Mouse (Mus musculus): Measurements from ENCODE around the gene Chd9. TPM values are rescaled to one million over a fixed set of nuclear protein-coding genes. Genes with fewer than 3 reads are reported as not detected.
A peak's percentile ranks its signal among the peaks of the same experiment; 100 is the strongest.
"Not testable (repeated sequence)": the region's sequence is repeated elsewhere in the genome, so short reads cannot be mapped to it uniquely, and the experiment has no call there.

Chd9 gene
- total RNA-seq, 2 experiments from 2014 or later: 23.6 to 27.2 TPM

GRCm38 (mm10) chr8:90897343-90897742 lies 69.2 kb downstream of the Chd9 start:
- ATAC-seq (replicated peaks; ENCODE audit: low FRiP score, poor library complexity, severe bottlenecking): no peak

GRCm38 (mm10) chr8:90898578-90898977 lies 70.4 kb downstream of the Chd9 start:
- no peak for ATAC-seq (replicated peaks; ENCODE audit: low FRiP score, poor library complexity, severe bottlenecking)

- no peak for ATAC-seq (replicated peaks; ENCODE audit: low FRiP score, poor library complexity, severe bottlenecking)
Measured at GRCm38 (mm10) chr8:90902002-90902401, 73.8 kb downstream of the Chd9 start.

DNA sequence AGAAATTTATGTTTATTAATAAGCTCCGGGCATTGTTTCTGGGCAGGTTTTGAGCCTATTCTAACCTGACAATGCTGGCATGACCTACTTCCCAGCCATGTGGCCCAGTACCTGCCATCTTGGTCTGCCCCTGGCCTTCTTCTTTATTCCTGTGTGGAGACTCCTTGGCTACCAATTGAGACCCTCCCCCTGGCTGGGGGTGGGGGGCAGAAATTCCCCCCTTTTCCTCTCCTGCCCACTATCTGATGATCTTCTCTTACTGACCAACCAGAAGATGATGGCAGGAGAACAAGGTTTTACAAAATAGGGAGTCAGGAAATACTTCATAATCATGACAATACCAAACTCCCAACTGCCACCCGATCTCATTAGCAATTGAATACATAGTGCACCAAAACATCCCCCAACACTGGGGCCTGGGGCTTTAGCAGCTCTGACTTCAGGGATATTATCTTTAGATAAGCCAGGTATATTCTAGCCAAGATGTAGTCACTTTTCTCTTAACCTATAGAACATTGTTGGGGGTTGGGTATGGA lies 76.1 kb downstream of the Chd9 start:
- ATAC-seq (replicated peaks; ENCODE audit: low FRiP score, poor library complexity, severe bottlenecking): no peak

GRCm38 (mm10) chr8:90906922-90907321 lies 78.8 kb downstream of the Chd9 start:
- ATAC-seq (replicated peaks; ENCODE audit: low FRiP score, poor library complexity, severe bottlenecking): no peak

GRCm38 (mm10) chr8:90907516-90907847 lies 79.3 kb downstream of the Chd9 start:
- ATAC-seq (replicated peaks; ENCODE audit: low FRiP score, poor library complexity, severe bottlenecking): no peak

DNA sequence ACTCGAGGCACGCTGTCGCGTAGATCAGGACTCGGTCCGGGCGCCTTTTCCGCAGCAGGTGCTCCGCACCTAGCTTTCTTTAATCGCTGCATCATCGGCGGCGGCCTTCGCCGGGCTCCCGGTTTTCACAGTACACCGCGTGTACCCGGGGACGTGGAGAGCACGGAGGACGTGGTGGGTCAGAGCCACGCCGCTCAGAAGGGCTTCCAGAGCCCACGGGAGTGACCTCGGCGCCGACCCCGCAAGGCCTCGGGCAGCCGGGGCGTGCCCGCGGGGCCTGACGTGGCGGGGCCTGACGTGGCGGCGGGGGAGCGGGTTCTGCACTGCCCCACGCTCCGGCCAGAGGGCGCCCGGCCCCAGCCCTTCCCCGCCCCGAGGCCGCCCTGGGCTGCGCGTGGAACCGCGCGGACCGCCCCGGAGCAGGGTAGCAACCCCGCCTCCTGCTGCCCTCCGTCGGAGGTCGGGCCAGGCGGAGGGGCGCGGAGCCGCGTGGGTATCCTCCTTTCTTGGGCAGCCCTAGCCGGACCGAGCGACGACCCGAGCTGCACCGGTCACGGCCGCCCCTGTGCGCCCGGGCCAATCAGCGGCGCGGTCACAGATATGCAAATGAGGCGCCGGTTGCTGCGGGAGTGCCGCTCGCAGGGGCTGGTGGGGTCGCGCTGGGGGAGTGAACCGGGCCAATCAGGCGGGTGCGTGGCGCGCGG lies 79.8 kb downstream of the Chd9 start:
- peak; percentile 94 for ATAC-seq (replicated peaks; ENCODE audit: low FRiP score, poor library complexity, severe bottlenecking)

GRCm38 (mm10) chr8:90908580-90909471 lies 80.7 kb downstream of the Chd9 start:
- ATAC-seq (replicated peaks; ENCODE audit: low FRiP score, poor library complexity, severe bottlenecking): 0 out of 2 replicates have a peak, but pooled peaks have one; percentile 32

DNA sequence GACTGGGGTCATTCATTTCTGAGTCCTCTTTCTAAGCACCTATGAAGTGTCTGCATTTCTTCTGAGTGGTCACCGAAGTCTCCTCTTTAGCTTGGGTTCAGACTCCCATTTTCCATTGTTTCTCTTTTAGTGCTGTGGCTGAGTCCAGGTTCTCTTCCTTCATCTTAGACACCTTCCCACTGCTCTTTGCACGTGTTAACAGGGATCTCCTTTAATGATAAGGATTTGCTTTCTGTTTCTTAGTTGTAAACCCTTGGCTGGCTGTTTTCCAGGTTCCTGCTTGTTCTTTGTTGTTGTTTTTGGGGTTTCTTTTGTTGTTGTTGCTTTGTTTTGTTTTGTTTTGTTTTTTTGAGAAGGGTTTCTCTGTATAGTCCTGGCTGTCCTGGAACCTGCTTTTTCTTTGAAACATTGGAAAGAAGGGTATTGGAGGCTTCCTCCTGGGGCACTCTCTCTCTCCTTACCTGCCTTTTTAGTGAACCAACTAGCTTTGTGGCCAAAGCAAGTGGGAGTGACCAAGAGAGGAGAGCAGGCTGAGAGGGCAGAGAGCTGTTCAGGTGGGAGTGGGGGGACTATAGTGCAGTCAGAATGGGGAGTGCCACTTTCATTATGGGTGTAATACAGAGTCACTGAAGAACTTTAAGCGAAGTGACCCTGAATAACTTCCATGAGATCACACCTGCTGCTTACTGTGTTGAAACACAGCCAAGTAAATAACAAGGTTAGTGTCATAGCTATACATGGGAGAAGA lies 95.2 kb downstream of the Chd9 start:
- no peak for ATAC-seq (replicated peaks; ENCODE audit: low FRiP score, poor library complexity, severe bottlenecking)

DNA sequence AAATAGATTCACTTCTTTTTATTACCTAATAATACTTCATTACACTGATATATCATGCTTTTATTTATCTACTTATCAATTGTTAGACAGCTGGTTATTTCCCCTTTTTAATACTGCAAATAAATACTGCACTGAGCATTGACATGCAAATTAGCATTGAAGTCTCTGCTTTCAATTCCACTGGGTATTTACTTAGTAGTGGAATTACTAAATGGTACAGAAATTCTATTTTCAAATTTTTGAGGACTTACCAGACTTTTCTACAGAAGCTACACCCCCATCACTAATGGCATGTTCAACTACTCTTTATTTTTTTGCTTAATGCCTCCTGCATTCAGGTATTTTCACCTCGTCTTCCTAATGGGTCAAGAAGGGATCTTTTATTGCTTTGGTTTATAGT lies 100.3 kb downstream of the Chd9 start:
- no peak for ATAC-seq (replicated peaks; ENCODE audit: low FRiP score, poor library complexity, severe bottlenecking)

DNA sequence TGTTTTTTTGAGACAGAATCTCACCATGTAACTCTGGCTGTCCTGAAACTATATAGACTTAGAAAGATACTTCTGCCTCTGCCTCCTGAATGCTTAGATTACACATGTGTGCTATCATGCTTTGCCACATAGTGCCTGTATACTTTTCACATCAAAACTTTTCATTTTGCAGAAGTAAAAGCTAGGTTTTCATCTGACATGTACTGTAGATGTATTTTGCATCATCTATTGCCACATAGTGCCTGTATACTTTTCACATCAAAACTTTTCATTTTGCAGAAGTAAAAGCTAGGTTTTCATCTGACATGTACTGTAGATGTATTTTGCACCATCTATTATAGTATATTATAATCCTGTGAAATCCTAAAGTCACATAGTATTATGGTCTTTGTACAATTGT lies 102.0 kb downstream of the Chd9 start:
- ATAC-seq (replicated peaks; ENCODE audit: low FRiP score, poor library complexity, severe bottlenecking): not testable (repeated sequence)

DNA sequence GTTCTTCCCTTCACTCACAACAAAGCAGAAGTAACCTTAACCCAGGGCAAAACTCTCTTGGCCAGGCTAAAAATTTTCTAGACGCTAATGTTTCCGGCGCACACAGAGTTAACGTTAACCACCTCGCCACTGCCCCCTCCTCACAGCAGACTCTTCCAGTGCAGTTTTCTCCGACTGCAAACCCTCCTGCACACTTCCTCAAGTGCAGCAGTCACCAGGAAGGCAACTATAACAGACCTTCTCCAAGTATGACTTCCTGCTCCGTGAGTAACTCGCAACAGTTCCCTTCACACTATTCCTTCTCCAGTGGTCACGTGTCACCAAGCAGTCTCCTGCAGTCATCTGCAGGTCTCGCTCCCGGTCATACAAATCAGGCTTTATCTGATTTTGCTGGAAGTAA lies 104.8 kb downstream of the Chd9 start:
- no peak for ATAC-seq (replicated peaks; ENCODE audit: low FRiP score, poor library complexity, severe bottlenecking)

GRCm38 (mm10) chr8:90934786-90935185 lies 106.6 kb downstream of the Chd9 start:
- no peak for ATAC-seq (replicated peaks; ENCODE audit: low FRiP score, poor library complexity, severe bottlenecking)

DNA sequence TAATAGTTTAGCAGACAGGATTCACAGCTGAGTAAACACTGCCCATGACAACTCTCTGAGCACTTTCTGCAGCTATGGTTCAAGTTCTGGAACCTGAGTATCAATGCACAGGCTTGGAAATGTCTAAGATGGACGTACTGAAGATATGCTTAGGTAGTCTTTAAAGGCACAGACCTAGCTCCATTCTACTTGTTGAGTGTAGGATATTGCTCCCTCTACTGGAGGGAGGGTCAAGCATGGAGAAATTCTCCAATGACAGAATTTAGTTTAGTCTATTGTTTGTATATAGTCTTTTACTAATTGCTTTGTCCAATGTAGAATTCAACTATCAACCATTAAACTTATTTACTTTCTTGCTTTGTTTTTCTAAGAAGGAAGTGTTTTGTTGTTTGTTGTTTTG lies 108.7 kb downstream of the Chd9 start:
- ATAC-seq (replicated peaks; ENCODE audit: low FRiP score, poor library complexity, severe bottlenecking): no peak

- ATAC-seq (replicated peaks; ENCODE audit: low FRiP score, poor library complexity, severe bottlenecking): no peak
Measured at GRCm38 (mm10) chr8:90938352-90938930, 110.3 kb downstream of the Chd9 start.

DNA sequence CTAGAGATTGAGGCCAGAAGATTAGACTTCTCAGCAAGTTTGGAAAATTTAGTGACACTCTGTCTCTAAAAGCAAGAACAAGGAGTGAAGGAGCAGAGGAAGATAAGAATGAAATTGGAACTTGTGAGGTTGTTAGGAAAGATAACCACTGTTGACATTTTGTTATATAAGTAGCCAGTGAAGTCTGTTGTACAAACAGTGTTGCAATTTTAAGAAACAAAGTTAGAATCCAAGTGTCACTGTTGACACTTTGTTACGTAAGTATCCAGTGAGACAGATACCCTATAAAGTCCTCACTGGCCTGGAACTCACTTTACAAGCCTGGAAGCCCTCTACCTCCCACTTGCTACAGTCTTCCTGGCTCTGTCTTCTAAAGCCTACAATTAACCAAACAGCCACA lies 111.7 kb downstream of the Chd9 start:
- no peak for ATAC-seq (replicated peaks; ENCODE audit: low FRiP score, poor library complexity, severe bottlenecking)

DNA sequence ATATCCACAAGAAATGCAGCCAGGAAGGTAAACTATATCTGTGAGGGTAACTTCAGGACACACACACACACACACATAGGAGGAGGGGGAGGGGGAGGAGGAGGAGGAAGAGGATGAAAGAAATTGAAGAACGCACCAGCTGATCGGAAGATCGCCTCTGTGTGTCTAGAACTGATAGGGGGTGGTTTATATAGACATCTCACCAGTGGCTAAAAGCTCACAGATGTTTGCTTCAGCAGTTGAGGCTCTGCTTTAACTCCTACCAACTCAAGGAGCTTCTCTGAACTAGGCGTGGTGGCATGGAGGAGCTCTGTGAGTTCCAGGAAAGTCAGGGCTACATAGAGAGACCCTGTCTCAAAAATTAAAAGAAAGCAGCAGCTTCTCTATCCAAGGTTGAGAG lies 115.6 kb downstream of the Chd9 start:
- no peak for ATAC-seq (replicated peaks; ENCODE audit: low FRiP score, poor library complexity, severe bottlenecking)

DNA sequence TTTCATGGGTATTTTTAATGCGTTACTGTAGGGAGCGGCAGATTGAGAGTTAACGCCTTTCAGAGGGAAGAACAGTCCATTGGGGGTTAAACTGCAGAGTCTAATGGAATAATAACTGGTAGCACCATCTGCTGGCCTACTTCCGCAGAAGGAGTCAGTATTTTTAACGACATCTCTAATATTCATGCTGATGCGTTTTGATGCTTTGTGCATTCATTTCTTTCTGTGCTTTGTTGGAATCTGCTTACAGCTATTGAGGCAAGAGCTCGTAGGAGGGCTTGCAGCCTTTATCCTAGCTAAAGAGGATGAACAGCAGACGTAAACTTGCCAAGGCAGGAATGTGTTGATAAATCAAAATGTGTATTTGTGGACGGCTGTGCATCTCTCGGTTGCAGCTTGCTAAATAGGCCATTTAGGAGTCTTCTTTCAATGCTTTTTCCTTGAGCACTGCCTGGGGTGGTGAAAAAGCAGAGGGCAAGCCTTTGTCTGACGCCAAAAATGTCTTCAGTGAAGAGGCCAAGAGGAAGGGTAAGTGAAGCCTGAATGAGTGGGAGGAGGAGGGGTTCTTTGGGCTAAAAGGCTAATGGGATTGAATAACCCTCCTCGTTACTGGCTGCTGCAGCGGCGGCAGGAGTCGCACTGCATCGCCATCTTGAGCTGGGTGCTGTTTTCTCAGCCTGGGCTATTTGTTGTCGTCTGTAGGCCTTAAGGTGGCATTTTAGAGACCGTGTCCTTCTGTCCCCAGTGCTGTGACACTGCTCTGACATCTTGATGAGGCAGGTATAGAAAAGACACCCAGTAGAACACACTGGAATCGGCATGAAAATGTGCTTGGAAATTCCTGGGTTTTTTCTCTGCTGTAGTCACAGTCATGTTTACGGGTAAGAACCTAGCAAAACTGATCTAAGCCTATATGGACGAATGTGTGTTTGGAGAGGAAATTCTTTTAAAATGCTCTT lies 126.9 kb downstream of the Chd9 start:
- ATAC-seq (replicated peaks; ENCODE audit: low FRiP score, poor library complexity, severe bottlenecking): peak; percentile 81

GRCm38 (mm10) chr8:90955761-90956136 lies 127.6 kb downstream of the Chd9 start:
- no peak for ATAC-seq (replicated peaks; ENCODE audit: low FRiP score, poor library complexity, severe bottlenecking)
